Mouse (Mus musculus) ES-Bruce4 (cell line): ENCODE data around the gene Col8a2.

Experiments
- CTCF ChIP-seq: IDR thresholded peaks from one replicate; pipeline ENCODE4 v1.8.1; 2011; ENCODE audit warnings: low read depth, low read length
- POLR2A ChIP-seq: IDR thresholded peaks from one replicate; pipeline ENCODE4 v1.8.1; 2011; ENCODE audit warnings: low read length; ENCODE audit not compliant: insufficient read depth

GRCm38 (mm10) chr4:126331751-126332150, 45.2 kb downstream of the Col8a2 start:
- TF ChIP-seq POLR2A (no peak), CTCF (no peak)
